Mouse (Mus musculus) layer of hippocampus, postnatal 36 days (tissue): Measurements from ENCODE around the gene Crispld2. TPM values are rescaled to one million over a fixed set of nuclear protein-coding genes. Genes with fewer than 3 reads are reported as not detected.

Experiments used
- DNase-seq, 2 experiments: peaks; one replicate each; pipeline ENCODE4 v3.0.0; 2022
- total RNA-seq, 2 experiments: library from RNA; stranded (reverse); gene quantifications; 2 replicates each; pipeline ENCODE4 v1.2.3; 2021

The Crispld2 gene
- 1 to 10 TPM; 1.6 to 2.0 TPM for total RNA-seq

DNA sequence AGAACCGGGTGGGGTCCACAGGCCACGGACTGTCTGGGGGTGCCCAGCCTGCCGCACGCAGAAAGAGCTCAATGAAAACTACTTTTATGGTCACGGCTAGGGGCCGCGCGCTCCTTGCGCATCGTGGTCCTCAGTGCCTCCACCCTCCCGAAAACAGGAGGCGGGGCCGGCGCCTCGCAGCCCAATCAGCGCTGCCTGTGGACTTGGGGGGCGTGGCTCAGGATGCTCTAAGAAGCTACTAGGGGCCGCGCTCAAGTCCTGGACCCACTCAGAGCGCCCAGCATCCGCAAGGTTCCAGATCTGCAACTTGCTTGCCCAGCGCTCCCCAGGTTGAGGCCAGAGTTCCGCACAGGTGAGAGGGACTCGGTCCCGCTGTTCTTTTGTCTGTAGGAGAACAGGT, at the start of gene Crispld2:
Gene Crispld2 (plus strand): TSS at position 190 of the 400 bp plus-strand sequence.
- peak; percentile 48 to 54 for DNase-seq

DNA sequence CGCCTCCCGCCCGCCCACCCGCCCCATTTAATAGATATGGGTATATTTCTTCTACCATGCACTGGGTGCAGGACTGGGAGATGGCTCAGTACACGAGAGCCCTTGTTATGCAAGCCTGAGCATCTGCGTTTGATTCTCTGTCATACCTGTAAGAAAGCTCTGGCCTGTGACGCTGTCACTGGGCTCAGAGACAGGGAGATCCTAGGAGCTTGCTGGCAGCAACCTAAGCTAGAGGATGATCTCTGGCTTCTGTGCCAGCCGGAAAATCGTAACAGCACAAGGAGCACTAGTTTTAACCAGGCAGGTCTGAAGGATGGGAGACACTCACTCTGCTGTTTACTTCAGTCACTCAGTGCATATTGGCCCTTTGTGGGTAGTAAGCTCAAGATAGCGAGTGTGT, 48.6 kb upstream of the Crispld2 start:
- no peak for DNase-seq

DNA sequence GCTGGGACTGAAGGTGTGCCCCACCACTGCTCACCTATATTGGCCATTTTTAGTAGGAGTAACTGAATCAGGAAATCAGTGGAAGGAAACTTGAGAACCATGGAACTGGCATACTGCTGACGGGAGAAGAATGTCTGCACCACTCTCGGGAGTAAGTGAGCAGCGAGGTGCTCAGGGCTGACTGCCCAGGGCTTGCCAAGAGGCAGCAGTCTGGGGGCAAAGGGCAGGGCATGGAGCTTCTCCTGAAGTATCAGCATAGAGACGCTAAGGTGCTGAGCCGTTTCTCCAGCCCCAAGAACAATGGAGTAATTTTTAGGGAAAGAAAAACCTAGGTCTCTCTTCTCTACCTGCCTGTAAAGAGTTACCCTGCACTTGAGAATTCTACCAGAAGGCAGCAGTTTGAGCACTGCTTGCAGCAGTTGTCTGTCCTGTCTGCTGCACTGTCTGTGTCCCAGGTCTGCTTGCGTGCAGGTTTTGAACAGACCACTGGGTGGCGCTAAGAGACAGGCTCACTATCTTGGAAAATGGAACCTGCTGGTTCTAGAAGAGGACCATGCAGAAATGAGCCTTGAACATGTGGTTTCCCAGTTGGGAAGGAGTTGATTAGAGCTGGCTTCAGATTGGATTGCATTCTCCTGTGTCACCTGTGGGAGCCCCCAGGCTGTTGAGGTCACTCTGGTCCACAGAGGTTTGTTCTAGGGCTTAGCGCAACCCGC, 48.0 kb upstream of the Crispld2 start:
- DNase-seq: peak; percentile 70 to 72

DNA sequence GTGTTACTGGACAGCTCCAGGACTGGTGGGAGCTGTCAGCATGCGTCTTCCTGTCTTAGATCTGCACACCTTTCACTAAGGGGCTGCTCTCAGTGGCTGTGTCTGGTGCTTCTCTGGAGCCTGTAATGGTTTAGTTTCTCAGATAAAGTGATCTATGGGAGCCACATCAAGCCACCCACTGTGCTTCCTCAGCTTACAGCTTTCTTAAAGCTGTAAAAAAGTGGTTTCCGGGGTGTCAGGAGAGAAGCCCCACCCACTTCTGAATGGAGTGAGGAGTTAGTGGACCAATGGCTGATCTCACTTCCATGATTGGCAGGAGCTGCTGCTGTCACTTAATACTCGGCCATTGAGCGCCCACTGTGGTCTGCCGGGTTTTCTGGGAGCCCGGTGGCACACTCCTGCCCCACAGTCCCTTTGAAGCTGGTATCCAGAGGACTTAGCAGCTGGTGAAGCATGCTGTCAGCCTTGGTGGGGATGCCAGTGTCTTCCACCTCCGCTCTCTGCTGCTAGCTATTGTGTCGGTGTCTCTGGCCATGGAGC, 45.8 kb upstream of the Crispld2 start:
- no peak for DNase-seq

DNA sequence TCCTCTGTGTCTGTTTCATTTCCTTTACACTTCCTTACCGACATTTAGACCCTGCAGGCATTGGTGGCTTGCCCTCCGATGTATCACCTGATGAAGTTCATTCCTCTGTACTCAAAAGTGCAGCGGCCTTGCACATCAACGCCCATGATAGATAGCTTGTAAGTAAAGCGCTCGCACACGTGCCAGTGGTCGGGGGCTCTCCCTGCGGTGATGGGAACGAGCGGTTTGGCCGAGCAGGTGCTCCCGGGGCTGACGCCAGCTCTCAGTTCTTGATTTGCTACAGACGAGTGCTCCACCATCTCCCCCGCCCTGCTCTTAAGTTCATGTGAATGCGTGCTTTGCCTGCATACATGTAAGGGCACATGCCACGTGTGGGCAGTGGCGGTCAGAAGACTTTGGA, 44.6 kb upstream of the Crispld2 start:
- DNase-seq: no peak

DNA sequence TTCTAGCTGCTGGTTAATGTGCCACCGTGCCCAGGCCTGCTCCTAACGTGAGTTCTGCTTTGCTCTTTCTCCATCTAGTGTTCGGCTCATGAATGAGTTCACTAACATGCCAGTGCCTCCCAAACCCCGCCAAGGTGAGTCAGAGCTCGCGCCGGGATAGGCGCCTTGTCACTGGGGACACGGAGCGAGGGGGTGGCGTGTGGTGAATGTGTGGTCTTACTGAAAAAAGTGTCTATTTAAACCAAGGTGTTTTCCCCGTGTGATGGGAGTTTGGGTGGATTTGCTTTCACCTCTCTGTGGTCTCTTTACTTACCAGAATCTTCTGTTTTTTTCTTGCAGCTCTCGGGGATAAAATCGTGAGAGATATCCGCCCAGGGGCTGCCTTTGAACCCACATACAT, 43.9 kb upstream of the Crispld2 start:
- DNase-seq: no peak

DNA sequence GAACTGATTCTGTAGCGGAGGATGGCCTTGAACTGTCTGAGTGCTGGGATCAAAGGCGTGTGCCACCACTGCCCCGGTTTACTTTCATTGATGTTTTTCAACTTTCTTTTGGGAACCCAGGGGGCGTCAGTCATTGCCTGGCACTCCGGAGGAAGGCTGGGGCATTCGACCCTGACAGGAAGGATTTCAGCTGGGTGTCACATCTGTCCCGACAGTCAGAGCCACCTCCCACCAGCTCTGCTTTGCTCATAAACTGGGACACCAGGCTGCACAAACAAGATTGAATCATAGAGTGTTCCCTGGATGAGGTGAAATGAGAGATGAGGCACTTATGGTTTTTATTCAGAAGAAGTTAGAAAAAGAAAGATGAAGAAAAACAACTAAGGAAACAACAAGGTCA, 40.0 kb upstream of the Crispld2 start:
- DNase-seq: no peak

DNA sequence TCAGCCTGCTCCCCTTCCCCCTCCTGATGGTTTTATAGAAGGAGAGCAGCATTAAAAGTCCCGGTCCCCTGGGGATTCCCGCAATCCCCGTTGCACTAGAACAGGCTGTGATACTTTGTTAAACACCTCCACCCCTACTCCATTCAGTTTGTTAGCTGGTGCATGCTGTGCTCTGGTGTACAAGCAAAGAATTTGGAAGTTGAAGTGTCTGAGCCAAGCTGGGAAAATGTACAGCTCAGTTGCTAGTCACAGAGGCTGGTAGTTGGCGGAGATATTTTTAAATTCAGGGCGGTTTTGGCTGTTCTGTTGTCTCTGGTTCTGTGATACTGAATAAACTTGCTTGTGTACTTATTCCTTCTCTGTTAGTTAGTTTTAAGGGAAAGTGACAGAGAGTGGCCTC, 39.5 kb upstream of the Crispld2 start:
- DNase-seq: peak; percentile 40 to 63

DNA sequence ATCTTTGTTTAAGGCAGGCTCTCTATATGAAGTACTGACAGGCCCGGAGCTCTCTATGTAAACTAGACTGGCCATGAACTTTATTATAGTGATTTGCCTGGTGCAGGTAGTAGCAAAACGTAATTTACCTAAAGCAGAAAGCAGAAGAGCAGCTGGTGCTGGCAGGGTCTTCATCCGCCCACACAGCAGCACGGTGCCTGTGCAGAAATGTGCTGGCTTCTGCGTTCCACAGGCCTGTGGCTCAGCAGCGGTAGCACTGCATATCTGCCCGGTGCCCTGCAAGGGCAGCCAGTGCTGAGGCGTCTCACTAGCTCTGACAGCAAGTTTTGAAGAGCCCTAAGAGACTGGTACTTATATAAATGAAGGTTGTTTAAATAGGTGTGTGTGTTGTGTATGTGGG, 36.9 kb upstream of the Crispld2 start:
- no peak for DNase-seq

DNA sequence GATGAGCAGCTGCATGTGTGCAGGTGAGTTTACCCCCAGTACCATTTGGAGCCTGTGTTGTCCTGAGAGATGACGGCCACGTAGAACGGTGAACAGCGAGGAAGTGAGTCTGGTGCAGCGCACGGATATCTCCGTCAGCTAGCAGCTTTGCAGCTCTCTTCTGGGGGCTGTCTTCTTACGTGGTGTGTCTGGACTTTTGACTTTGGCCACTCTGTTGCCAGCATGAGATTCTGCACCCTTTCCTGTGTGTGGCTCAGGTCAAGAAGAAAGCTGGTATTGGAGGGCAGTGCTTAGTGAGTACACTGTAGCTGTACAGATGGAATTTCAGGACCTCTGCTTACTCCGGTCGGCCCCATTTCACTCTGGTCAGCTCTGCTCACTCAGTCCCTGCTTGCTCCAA, 34.2 kb upstream of the Crispld2 start:
- DNase-seq: no peak

DNA sequence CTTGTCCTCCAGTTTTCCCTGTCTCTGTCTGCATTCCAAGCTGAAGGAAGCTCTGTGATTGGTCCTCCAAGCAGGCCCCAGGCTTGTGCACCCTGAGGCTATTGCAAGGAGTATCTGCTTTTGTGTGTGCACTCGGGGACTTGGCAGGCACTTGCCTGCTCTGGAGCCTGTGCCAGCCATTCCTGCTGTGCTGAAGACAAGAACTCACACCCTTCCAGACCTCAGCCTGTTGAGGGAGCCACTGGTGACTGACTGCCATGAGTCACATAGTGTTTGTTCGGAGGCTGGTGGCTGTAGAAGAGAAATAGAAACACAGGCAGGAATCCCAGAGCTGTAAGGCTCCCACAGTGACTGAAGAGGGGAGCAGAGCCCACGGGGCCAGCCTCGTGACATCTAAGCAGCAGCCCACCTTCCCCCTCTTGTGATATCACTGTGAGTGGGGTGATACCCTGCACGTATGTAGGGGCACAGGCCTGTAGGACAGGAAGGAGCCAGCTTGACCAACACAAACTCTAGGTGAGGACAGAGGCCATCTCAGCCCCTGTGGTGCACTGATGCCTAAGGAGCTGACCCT, 31.6 kb upstream of the Crispld2 start:
- DNase-seq: peak in 1 of 2 experiments; percentile 55

DNA sequence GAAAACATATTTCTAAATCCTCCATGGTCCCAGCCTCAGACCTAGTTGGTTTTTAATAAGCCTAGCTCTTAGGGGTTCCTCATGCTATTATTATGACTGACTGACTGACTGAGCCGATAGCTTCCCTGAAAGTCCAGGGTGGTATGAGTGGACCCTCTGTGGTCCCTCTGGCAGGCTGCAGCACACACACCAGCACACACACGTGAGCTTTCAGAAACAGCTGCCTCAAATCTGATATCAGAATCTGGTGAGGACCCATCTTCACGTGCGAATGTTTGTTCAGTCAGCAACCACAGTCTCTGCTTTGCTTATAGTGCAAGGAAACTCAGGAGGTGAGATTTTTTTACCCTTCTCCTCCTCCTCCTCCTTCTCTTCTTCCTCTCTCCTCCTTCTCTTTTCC, 27.4 kb upstream of the Crispld2 start:
- DNase-seq: no peak

DNA sequence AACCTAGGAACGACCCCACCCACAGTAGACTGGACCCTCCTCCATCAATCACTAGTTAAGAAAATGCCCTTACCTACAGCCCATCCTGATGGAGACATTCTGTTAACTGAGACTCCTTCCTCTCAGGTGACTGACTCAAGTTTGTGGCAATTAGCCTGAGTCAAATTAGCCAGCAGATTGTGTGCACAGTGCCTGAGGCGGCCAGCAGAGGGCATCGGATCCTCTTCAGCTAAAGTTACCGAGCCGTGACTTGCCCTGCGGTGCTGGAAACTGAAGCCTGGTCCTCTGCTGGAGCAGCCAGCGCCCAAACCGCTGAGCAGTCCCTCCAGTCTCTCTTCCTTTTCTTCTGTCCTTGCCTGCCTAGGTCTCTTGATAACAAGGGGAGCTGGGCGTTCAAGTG, 24.8 kb upstream of the Crispld2 start:
- DNase-seq: no peak

DNA sequence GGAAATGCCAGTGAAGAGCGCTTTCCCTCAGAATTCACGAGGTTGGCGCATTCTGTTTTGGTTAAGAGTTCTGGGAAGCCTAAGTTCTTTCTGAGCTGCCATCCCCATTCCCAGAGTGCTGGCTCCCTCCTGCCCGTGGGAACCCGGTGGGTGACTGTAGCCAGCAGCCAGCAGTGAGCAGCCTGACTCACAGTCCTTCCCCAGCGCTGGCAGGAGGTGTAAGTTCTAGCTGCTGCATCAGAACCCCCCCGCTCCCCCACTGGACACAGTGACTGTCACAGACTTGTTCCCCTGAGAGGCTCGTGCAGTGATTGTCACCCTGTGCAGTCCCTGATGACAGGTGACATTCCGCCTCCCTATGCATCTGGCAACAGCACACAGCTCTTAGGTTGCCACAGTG, 22.1 kb upstream of the Crispld2 start:
- no peak for DNase-seq

DNA sequence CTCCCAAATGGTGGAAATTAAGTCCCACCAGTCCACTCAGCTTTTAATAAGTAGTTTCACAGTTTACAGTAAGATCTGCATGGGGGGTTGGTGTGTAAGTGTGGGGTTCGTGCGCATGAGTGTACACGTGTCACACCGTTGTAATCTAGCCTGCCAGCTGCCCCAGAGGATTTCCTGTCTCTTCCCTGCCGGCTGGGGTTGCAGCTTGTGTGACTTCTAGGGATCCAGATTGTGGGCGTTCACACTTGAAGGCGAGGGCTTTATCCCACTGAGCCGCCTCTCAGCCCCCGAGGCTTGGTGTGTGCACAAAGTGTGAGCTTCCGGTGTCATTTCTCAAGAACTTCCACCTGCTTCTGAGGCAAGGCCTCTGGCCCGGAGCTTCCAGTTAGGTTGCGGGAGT, 19.7 kb upstream of the Crispld2 start:
- DNase-seq: no peak

DNA sequence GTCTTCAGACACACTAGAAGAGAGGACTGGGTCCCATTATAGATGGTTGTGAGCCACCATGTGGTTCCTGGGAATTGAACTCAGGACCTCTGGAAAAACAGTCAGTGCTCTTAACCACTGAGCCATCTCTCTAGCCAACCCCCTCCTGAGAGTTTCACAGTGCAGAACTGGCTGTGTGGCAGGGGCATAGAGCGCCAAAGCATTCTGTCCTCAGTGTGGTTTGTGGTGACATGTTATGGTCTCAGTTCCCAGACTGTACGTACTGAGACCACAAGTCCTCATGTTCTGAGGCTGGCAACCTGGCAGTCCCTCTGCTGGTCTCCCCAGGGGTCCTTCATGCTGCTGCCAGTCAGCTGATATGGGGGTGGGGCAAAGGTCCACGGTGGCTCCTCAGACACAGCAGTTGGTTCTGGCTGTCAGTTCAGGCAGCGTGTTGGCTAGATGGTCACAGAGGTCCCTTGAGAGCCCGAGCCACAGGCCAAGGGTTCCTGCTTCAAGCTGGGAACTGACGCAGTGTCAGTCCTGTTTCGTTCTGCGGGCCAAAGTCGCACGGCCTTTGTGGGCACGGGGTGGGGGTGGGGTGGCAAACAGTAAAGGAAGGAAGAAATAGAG, 13.4 kb upstream of the Crispld2 start:
- no peak for DNase-seq

DNA sequence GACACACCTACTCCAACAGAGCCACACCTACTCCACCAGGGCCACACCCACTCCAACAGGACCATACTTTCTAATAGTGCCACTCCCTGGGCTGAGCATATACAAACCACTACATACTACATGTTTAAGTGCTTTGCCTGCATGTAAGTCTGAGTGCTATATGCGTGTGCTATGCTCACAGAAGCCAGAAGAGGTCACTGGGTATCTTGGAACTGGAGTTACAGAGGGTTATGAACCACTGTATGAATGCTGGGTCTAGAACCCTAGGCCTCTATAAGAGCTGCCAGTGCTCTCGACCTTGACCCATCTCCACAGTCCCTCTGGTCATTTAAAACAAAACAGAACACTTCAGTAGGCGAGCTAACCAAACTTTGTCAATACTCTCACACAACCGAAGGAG, 11.0 kb upstream of the Crispld2 start:
- no peak for DNase-seq

DNA sequence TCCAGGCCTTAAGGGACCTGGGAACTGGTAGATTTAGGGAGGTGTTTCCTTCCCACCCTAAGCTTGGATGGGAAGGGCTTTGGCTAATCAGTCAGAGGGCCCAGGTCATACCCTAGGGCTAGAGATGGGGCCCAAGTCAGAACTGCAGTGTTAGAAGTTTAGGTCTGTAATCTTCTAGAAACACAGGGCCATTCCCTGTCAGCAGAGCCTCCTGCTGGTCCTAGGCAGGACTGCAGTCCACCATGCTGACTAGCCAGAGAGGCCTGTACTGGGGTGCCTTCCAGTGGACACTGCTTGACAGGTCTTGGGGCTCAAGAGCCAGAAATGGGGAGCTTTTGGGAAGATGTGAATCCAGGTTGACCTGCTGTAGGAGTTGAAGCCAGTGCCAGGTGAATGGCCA, 8.2 kb upstream of the Crispld2 start:
- DNase-seq: no peak

DNA sequence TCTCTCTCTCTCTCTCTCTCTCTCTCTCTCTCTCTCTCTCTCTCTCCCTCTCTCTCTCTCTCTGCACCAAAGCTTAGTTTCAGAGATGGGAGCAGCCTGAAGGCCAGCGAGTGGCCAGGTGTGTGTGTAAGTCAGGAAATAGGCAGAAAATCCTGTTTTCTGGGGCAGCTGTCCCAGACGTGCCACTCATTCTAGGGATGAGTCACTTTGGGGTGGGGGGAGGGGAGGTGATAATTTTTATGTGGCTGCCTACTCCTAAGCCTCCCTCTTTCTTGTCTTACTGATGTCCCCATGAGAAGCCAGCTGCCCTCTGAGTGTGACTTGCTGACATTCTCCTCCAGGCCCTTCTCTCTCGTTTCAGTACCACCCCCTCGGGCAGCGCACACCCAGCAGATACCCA, 6.1 kb upstream of the Crispld2 start:
- no peak for DNase-seq

DNA sequence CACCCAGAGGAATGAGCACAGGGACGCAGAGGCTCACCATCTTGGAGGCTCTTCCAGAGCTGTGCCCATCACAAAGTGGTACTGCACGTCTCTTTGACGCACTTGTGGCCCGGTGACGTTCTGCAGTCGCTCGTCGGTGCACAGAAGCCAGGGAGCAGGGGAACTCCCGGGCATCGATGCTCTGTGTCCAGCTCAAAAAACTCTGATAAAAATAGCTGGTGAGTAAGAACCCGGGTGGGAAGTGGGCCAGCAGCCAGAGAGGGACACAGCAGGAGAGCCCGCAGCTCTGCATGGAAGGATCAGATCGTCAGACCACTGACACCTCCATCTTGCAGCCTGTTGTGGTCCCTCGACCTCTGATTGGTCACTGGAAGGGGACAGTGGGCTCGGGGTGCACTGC, 4.2 kb upstream of the Crispld2 start:
- no peak for DNase-seq

DNA sequence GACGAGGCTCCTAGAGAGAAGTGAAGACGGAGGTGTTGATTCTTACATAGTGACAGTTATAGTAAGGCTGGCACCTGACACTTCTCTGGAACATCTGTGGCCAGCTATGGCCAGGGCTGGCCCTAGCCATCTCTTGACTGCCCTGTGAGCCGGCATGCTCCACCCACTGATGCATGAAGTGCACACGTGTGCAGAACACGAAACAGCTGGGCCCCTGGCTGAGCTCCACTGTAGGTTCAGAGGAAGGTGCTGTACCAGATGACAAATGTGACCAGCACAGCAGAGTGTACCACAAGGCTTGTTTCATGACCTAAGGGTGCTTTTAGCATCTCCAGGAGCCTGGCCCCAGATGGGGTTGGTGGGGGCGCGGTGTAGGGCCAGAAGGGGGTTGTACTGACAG, 1.9 kb downstream of the Crispld2 start:
- no peak for DNase-seq

DNA sequence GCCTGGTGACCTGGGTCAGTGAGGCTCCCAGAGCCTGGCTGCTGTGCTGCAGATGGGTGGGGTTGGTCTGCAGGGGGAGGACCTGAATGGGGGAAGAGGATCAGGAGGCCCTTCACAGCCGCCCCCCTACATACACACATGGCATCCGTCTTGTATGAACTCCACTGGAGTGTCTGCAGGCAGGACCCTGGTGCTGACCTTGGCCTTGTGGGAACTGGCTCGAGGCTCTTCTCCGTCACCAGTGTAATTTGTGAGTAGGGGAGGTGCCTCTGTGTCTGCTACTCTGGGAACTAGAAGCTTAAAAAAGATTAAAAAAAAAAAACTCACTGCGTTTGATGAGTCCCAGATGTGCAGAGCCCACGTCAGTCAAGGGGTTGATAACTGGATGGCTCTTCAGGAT, 2.3 kb downstream of the Crispld2 start:
- DNase-seq: no peak

DNA sequence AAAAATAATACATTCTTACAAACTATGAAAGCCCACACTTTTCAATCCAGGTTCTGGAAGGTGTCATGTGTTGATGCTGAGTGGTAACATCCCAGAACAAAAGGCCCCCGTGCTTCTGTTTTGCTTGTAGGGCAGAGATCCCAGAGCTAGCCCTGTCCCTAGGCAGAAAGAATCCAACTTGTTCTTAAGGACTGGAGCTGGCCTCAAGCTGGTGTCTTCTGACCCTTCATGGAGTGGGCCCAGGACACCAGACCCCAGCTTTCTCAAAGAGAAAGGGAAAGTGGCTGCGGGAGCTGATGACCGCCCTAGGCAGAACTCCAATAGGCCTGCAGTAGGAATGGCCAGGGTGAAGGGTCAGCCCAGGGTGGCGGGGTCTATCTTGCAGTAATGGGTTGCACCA, 5.0 kb downstream of the Crispld2 start:
- no peak for DNase-seq

DNA sequence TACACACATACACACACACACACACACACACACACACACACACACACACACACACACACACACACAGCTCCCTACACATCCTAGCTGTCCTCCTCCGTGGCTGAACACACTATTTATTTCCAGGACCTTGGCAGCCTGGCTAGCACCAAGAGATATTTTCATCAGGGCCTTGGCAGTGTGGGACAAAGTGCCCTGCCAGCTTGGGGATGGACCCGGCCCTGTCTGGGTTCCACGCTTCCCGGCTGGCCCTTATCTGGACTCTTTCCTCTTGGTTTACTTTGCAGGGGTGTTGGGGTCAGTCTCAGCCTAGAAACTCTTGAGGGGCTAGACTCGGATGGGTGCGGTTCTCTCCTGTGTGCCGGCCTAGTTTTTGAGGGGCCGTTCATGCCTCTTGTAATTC, 8.2 kb downstream of the Crispld2 start:
- DNase-seq: no peak
